Mouse (Mus musculus) midbrain, embryonic 10.5 days (tissue): Measurements from ENCODE around the gene Pax5. TPM values are rescaled to one million over a fixed set of nuclear protein-coding genes. Genes with fewer than 3 reads are reported as not detected.
"Not testable (repeated sequence)": the region's sequence is repeated elsewhere in the genome, so short reads cannot be mapped to it uniquely, and the experiment has no call there.

Experiments
- DNase-seq: peaks from one replicate; pipeline ENCODE4 v3.0.0-alpha.2; 2017; ENCODE audit warnings: low spot score
- H3K27ac ChIP-seq: fragments of 300-500 bp; sonication (generic); replicated peaks from 2 replicates; pipeline ENCODE4 v1.5.1; 2016; ENCODE audit warnings: mild to moderate bottlenecking
- H3K27me3 ChIP-seq: fragments of 300-500 bp; sonication (generic); 2 replicates; pipeline ENCODE4 v1.6.1; 2016; ENCODE audit warnings: low read depth, mild to moderate bottlenecking; ENCODE audit not compliant: poor library complexity, severe bottlenecking
- H3K36me3 ChIP-seq: fragments of 300-500 bp; sonication (generic); 2 replicates; pipeline ENCODE4 v1.6.1; 2016; ENCODE audit warnings: mild to moderate bottlenecking, moderate library complexity
- H3K4me1 ChIP-seq: fragments of 300-500 bp; sonication (generic); 2 replicates; pipeline ENCODE4 v1.6.1; 2016
- H3K4me3 ChIP-seq: fragments of 300-500 bp; sonication (generic); 2 replicates; pipeline ENCODE4 v1.5.1; 2016; ENCODE audit warnings: mild to moderate bottlenecking, moderate library complexity
- H3K9me3 ChIP-seq: fragments of 300-500 bp; sonication (generic); replicated peaks from 2 replicates; pipeline ENCODE4 v1.6.1; 2016; ENCODE audit warnings: mild to moderate bottlenecking
- WGBS: fragments of 180-500 bp; shearing (Covaris S2); methylation state at CpG from one replicate; pipeline ENCODE4 v1.1.7; 2016; 5-methylcytosine and 5-hydroxymethylcytosine counted together
- polyA plus RNA-seq: library from polyadenylated mRNA; unstranded; fragments of >200 nt; fragmentation: Nextera tagmentation; extraction: Ambion mirVana; gene quantifications from 2 replicates; pipeline ENCODE4 v1.2.1, GENCODE M21; 2016

Gene Pax5
- polyA plus RNA-seq = 6.3 and 9.1 TPM in 2 replicates

DNA sequence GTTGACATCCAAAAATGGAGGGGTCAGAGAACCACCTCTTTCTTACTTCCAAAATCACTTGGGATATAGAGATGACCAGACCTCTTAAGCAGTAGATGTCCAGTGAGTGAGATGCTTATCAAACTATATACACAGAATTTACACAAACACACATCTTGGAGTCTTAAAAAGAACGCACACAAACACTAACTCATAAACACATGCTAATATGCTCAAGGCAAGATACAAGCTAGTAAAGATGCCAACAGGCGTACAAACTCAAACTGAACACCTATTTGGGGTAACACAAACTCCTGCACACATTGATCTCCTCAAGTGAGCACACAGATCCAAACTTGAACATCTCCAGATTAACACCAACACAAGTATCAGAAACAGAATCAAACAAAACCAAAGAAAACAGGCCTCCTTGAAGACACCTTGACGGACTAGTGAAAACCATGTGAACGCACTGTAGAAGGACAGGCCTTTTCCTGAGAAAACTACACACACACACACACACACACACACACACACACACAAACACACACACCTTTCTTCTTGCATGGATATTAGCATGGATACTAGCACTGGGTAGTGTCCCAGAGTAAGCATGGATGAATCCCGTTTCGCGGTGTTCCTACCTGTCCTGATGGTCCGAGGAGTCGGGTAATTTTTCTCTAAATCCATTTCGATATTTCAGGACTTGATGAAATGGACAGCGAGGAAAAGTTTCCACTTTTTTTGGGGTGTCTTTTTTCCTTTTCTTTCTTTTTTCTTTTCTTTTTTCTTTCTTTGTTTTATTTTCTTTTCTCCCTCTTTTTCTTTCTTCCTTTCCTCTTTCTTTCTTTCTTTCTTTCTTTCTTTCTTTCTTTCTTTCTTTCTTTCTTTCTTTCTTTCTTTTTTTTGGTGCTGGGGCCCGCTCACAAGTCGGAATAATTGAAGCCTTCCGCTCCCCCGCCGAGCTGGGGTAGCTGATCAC, at the start of gene Pax5:
TSS of gene Pax5 (minus strand) at position 748 of the 961 bp plus-strand sequence.
- H3K36me3 ChIP-seq = no peaks in the 10 kb centered on the region
- peak within 1 kb of the TSS; percentile 87 for H3K27ac ChIP-seq
- 19% methylated on average over 16 of the region's 16 CpGs for WGBS

DNA sequence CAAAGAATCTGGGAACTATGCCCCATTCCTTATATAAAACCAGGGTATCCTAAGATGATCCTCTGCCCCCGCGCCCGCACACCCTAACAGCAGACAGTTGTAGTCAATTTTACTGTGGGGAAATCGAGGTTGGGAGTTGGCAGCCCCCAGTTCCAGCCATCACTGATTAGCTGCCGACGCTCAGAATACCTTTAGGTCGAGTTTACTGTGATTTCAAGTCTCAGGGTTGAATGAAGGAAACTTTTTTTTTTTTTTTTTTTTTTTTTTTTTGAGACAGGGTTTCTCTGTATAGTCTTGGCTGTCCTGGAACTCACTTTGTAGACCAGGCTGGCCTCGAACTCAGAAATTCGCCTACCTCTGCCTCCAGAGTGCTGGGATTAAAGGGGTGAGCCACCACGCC, 46.8 kb upstream of the Pax5 start:
- not testable (repeated sequence) for H3K36me3 ChIP-seq, H3K9me3 ChIP-seq, H3K27me3 ChIP-seq, DNase-seq
- H3K27ac ChIP-seq = peak overlapping the region; percentile 94
- H3K4me1 ChIP-seq = peaks cover 27% of the 10 kb centered on the region
- 8% methylated on average over 10 of the region's 10 CpGs for WGBS
- peak overlapping the region; percentile 98 for H3K4me3 ChIP-seq

More for the DNA sequence above, at the start of gene Pax5:
- H3K9me3 ChIP-seq = no peaks in the 10 kb centered on the region
- H3K27me3 ChIP-seq = peaks cover 100% of the 10 kb centered on the region
- peak within 1 kb of the TSS; percentile 66 for H3K4me3 ChIP-seq
- DNase-seq = no peak
- peaks cover 72% of the 10 kb centered on the region for H3K4me1 ChIP-seq

DNA sequence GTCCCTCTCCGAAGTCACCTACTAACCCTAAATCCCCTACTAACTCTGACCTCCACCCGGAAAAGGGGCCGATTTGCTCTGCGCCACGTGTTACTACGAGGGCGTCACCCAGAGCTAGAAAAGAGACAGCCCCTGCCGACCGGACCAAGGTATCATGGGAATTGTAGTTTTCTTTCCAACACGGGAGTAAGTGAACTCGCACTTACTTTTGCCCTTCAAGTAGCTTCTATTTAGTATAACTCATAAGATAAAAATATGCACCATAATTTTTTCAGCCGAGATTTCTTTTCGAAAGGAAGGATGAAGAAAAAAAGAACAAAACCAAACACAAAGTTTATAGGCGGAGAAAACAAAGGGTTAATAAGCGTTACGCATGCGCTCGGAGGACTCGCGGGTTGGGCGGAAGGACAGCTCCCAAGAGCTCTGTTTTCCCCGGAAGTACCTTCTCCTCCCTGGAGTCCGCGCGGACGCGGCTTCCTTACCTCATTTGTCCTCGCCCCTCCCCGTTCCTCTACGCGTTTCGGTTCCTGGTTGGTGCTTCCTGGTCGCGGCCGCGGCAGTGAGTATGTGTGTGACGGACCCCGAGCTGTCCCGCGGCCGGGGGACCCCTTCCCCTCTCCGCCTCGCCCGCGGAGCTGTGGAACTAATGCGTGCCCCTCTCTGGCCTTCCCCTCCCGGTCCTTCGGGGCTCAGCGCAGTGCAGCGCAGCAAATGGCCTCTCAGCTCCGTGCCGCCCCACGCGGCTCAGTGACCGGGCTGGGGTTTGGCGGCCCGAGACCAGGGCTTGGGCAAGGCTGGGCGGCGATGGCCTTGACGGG, 46.1 kb upstream of the Pax5 start:
- no peaks in the 10 kb centered on the region for H3K9me3 ChIP-seq
- no peaks in the 10 kb centered on the region for H3K36me3 ChIP-seq
- WGBS = under 1% methylated on average over 60 of the region's 60 CpGs
- peak overlapping the region; percentile 94 for H3K27ac ChIP-seq
- no peaks in the 10 kb centered on the region for H3K27me3 ChIP-seq
- peak overlapping the region; percentile 98 for H3K4me3 ChIP-seq
- DNase-seq = peak; percentile 94
- H3K4me1 ChIP-seq = peaks cover 27% of the 10 kb centered on the region

DNA sequence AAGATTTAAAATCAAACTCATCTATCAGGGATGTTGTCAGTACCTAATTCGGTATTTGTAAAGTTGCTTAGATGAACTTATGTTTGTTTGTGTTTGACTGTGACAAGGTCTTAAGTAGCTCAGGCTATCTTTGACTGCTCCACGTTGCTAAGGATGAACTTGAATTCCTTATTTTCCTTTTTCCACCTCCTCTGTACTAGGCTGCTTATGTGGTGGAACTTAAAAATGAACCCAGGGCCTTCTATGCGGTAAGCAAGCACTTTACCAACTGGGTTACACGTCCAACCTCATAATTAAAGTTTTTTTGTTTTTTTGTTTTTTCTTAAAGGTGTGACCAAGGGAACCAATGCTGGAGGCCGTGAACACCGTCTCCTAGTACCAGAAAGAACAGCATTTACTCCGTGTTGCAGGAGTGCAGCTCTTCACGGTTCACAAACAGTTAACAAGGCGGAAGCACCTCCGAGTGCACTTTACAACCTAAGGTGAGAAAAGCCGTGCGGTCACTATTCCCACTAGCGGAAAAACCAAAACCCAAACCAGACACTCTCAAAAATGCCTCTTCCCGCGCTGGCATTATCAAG, 45.4 kb upstream of the Pax5 start, which contains the start of gene Zcchc7:
TSS of gene Zcchc7 (plus strand) at position 325 of the 581 bp plus-strand sequence.
- no peaks in the 10 kb centered on the region for H3K9me3 ChIP-seq
- H3K27me3 ChIP-seq = no peaks in the 10 kb centered on the region
- H3K4me3 ChIP-seq = peak within 1 kb of the TSS; percentile 98
- H3K4me1 ChIP-seq = peaks cover 27% of the 10 kb centered on the region
- peak within 1 kb of the TSS; percentile 94 for H3K27ac ChIP-seq
- no peak for DNase-seq
- H3K36me3 ChIP-seq = no peaks in the 10 kb centered on the region
- WGBS = 6% methylated on average over 15 of the region's 15 CpGs

DNA sequence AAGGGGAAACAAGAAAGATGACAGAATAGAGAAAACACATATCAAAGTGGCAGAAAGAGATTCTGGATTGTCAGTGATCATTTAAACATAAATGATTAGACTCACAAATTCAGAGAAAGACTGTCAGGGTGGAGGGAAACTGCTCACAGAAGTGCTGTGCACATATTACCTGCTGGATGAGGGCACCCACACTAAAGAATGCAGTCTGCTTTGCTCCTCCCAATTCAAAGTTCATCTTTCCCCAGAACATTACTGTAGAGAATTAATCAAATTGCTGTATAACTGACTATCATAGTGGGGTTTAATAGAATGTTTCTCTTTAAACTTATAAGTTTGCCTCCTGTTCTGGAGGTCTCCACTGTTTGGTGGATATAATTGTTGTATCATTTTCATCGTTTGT, 30.2 kb upstream of the Pax5 start:
- H3K4me1 ChIP-seq = 0 out of 2 replicates have a peak, but pooled peaks cover 3% of the 10 kb centered on the region
- no peaks in the 10 kb centered on the region for H3K36me3 ChIP-seq
- no peak overlapping the region for H3K4me3 ChIP-seq
- H3K9me3 ChIP-seq = peaks cover 27% of the 10 kb centered on the region
- H3K27ac ChIP-seq = no peak overlapping the region
- H3K27me3 ChIP-seq = peaks cover 33% of the 10 kb centered on the region; the same call in 1 of the 2 replicates
- WGBS = 79% methylated on average over 1 of the region's 1 CpGs
- no peak for DNase-seq

DNA sequence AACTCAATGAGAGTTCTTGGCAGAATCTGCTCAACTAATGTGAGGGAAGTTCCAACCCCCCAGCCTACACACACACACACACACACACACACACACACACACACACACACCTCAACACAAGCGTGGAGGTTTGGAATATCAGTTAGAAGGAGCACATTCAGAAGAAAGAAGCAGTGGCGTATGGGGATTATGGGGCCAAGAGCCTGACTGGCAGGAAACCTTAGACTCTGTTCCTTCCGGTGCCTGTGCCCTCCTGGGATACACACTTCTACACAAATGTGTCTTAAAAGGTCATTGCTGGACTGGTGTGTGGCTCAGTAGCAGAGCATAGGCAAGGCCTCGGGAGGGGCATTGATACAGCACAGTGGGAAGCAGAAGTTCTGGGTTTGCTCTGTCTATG, 10.9 kb upstream of the Pax5 start:
- no peaks in the 10 kb centered on the region for H3K9me3 ChIP-seq
- no peaks in the 10 kb centered on the region for H3K36me3 ChIP-seq
- DNase-seq = no peak
- no peak overlapping the region for H3K27ac ChIP-seq
- H3K4me3 ChIP-seq = no peak overlapping the region
- peaks cover 62% of the 10 kb centered on the region for H3K27me3 ChIP-seq
- 89% methylated on average over 4 of the region's 4 CpGs for WGBS
- peaks cover 12% of the 10 kb centered on the region for H3K4me1 ChIP-seq

DNA sequence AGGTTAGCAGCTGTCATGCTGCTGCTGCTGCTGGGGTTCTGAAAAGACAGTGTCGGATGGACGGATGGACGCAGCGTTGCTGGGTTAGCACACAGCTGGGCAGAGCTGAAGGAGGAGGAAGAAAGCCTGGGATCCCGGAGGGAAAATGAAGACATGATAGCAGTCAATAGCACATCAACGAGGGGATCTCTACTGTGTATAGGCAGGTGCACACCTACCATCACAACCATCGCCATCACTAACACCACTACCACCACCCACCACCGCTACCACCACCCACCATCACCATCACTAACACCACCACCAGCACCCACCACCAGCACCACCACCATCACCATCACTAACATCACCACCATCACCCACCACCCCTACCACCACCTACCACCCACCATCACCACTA, 9.8 kb upstream of the Pax5 start:
- DNase-seq = no peak
- peaks cover 70% of the 10 kb centered on the region for H3K27me3 ChIP-seq
- no peak overlapping the region for H3K27ac ChIP-seq
- H3K9me3 ChIP-seq = no peaks in the 10 kb centered on the region
- no peaks in the 10 kb centered on the region for H3K36me3 ChIP-seq
- peaks cover 19% of the 10 kb centered on the region for H3K4me1 ChIP-seq
- WGBS = 82% methylated on average over 8 of the region's 8 CpGs
- no peak overlapping the region for H3K4me3 ChIP-seq

DNA sequence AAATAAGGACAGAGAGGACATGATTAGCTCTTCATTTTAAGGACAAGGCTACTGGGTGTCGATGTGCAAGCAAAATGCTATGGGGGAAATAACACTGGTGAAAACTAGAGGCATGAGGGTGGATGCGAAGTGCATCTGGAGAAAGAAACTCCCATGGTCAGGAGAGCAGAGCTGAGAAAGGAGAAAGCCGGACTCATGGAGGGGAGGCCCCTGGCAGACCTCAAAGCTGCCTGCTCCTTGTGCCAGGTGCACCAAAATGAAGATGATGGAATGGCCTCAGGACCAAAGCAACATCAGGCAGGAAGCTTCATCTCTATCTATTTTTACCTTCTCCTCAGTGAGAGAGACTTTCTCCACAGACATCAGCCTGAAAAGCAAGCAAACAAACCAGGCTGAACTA, 7.4 kb upstream of the Pax5 start:
- DNase-seq = no peak
- H3K4me1 ChIP-seq = peaks cover 43% of the 10 kb centered on the region
- H3K9me3 ChIP-seq = no peaks in the 10 kb centered on the region
- H3K4me3 ChIP-seq = no peak overlapping the region
- no peaks in the 10 kb centered on the region for H3K36me3 ChIP-seq
- no peak overlapping the region for H3K27ac ChIP-seq
- 78% methylated on average over 3 of the region's 3 CpGs for WGBS
- H3K27me3 ChIP-seq = peaks cover 90% of the 10 kb centered on the region

DNA sequence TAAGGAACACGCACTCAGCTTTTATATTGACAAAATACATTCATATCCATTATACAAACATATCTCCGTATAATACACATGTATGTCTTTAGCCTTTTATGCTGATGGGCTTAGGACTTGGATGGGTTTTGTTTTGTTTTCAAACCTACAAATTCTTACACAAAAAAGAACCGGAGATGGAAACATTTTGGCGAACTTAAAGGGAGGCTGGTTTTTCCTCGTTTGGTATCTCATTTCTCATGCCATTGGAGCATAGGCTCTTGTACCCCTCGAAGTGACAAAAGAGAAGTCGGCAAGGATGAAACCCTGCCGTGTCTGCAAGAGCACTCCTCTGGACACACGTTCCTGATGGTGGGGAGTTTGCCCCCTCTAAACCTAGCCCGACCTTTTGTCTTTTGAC, 6.1 kb upstream of the Pax5 start:
- Histone ChIP-seq H3K36me3 (no peaks in the 10 kb centered on the region), H3K27ac (no peak overlapping the region), H3K4me1 (peaks cover 55% of the 10 kb centered on the region), H3K4me3 (no peak overlapping the region), H3K27me3 (peaks cover 98% of the 10 kb centered on the region), H3K9me3 (no peaks in the 10 kb centered on the region)
- WGBS = 2% methylated on average over 10 of the region's 10 CpGs
- no peak for DNase-seq

DNA sequence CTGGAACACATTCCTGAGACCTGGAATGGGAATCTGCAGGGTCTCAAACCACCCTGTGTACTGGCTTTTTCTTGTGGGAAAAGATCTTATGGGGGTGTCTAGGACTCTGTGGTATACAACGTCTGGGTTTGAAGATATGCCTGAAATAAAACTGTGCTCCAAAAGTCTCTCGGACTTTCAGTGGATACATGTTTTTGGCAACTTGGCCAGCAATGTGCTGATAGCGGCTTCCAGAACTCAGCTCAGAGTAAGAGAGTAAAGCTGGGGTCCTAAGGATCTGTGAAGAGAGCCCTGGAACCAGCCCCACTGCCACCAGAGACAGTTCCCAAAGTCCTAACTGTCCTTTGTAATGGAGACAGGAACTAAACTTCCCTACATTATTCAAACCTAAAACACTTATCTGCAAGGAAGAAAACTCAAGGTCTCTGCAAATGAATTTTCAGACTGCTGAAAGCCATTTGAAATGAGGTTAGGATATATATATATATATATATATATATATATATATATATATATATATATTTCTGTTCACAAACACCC, 5.4 kb upstream of the Pax5 start:
- Histone ChIP-seq H3K4me1 (peaks cover 62% of the 10 kb centered on the region), H3K36me3 (no peaks in the 10 kb centered on the region), H3K27me3 (peaks cover 99% of the 10 kb centered on the region), H3K27ac (peak overlapping the region; percentile 87), H3K9me3 (no peaks in the 10 kb centered on the region), H3K4me3 (peak overlapping the region; percentile 66)
- WGBS = 14% methylated on average over 3 of the region's 3 CpGs
- no peak for DNase-seq

DNA sequence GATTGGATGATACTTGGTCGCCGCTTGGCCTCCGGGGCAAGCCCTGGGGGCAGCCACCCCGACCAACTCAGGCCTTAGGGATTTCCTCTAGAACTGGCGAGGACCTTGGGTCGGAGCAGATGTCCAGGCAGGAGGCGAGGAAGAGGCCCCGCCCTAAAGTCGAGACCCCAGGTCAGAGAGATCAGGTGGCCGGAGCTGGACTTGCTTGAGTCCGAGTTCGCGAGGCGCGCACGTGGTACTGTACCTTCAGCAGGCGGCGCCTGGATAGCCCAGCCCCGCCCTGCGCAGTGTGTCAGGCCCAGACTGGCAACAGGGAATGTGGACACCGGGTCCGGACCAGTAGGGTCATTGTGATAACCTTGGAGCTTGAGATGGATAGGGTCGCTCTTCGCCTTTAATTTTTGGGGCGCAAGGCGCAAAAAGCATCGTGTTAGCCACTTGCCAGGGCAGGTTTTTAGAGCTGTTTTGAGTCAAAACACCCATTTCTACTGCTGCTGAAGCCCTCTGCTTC, 3.9 kb upstream of the Pax5 start:
- WGBS = under 1% methylated on average over 27 of the region's 27 CpGs
- Histone ChIP-seq H3K4me3 (peak overlapping the region; percentile 66), H3K27me3 (peaks cover 99% of the 10 kb centered on the region), H3K27ac (peak overlapping the region; percentile 87), H3K9me3 (no peaks in the 10 kb centered on the region), H3K36me3 (no peaks in the 10 kb centered on the region), H3K4me1 (peaks cover 65% of the 10 kb centered on the region)
- no peak for DNase-seq

DNA sequence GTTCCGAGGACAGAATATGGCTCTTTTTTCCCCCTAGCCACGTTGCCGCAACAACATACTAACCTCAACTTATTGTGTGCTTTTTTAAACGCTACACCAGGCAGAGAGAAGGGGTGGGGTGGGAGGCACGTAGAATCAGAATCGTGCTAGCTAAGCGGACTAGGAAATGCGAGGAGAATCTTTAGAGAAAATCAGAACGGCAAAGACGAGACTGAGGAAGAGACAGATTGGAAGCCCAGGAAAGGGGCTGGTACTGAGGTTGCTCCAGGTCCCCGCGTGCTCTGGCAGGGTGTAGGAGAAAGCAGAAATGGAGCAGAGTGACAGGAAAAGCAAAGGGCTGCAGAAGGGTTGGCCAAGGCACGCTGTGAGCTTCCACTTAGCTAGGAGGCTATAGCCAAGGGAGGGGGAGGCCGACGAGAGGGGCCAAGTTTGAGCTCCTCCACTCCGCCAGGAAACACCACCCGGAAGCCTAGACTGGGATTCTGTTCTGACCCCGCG, 3.3 kb upstream of the Pax5 start:
- H3K9me3 ChIP-seq = no peaks in the 10 kb centered on the region
- WGBS = under 1% methylated on average over 19 of the region's 19 CpGs
- peak overlapping the region; percentile 87 for H3K27ac ChIP-seq
- peaks cover 99% of the 10 kb centered on the region for H3K27me3 ChIP-seq
- no peaks in the 10 kb centered on the region for H3K36me3 ChIP-seq
- peaks cover 65% of the 10 kb centered on the region for H3K4me1 ChIP-seq
- peak overlapping the region; percentile 66 for H3K4me3 ChIP-seq
- DNase-seq = peak; percentile 64
